Mouse (Mus musculus) adrenal gland, adult 8-10 months (tissue): ENCODE measurements around the gene Gm2075. TPM values are rescaled to one million over a fixed set of nuclear protein-coding genes. Genes with fewer than 3 reads are reported as not detected.
"Not testable (repeated sequence)": the region's sequence is repeated elsewhere in the genome, so short reads cannot be mapped to it uniquely, and the experiment has no call there.

ENCODE experiments used
- DNase-seq: peaks from one replicate; pipeline ENCODE4 v3.0.0; 2022
- total RNA-seq, 4 experiments: library from RNA; stranded (reverse); gene quantifications; 2 replicates each; pipeline ENCODE4 v1.2.4; 2022

The Gm2075 gene
- total RNA-seq, result not detected

GRCm38 (mm10) chr12:88011548-88011947 is at the start of gene Gm2075:
Gene Gm2075 (plus strand): TSS chr12:88011848.
- not testable (repeated sequence) for DNase-seq

DNA sequence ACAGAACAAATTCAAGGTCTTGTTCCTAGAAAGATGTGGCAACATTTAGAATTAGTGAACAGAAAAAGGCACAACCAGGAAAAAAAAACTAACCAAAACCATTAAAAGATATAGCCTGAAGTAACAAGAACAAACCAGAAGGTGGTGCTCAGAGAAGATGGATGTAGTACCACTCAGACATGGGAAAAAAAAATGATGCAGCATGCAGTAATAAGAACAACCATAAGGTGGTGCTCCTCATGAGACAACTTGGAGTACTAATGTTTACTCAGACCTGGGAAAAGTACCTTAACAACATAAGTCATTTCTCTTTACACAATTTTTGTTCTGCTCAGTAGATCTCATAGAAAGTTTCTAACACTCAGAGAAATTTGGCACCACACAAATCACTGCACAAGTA is 27.6 kb upstream of the Gm2075 start:
- DNase-seq, result not testable (repeated sequence)

DNA sequence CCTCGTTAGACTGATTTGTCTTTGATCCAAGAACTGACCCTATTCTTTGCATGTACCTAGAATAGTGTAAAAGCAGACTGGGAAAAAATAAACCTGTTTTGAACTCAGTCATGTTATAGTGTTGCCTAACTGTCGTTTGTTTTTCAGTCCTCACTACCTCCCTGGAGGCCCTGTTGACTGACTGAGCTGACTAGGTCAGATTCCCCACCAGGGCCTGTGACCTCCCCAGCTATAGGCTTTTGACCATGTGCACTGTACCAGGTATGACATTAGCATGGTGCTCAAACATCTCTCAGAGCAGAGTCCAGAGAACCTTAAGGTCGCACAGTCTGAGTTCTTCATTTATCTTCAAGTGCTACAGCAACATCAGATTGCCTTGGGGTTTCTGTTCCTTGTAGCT is 7.5 kb upstream of the Gm2075 start:
- DNase-seq, result not testable (repeated sequence)

DNA sequence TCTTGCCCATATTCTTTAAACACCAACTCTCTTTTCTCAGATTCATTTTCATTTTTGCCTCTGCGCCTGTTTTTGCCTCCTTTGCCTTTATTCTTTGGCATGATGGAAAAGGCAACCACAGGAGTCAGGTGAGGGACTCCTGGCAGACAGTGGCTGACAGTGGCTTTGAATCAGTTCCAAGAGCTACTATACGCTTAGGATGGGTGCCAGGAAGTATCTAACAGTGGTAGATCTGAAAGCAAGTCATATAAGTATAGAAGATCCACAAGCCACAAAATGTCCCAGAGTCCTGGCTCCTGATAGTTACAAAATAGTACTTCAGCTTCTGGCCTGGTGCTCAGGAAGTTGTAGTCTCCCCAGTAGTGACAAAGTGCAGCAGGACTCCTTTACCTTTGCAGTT is 7.0 kb downstream of the Gm2075 start, which contains the start of gene Gm6803:
TSS of gene Gm6803 (minus strand) at position 101 of the 400 bp plus-strand sequence.
- DNase-seq, result not testable (repeated sequence)

- not testable (repeated sequence) for DNase-seq
Measured at GRCm38 (mm10) chr12:88026704-88027103, 15.1 kb downstream of the Gm2075 start, which contains the start of gene Gm2056. Gene Gm2056 (plus strand): TSS chr12:88027004.

DNA sequence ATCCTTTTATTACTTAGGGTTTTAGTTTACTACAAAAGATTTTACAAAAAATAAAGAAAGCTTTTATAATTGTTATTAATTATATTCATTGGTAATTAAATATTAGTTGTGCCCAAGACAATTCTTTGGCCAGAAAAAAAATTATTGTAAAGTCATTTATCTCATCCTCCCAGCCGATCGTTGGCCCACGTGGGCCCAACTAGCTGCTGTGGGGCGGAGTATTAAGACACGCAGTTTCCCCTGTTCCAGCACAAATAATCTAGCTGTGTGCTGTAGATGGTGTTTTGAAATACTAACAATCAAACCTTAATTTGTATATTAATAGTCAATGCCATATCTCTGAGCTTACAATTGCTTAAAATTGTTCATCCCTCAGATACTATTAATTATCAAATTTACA is 20.6 kb downstream of the Gm2075 start:
- DNase-seq, result not testable (repeated sequence)

GRCm38 (mm10) chr12:88039062-88039461 is 27.4 kb downstream of the Gm2075 start:
- DNase-seq, result not testable (repeated sequence)

DNA sequence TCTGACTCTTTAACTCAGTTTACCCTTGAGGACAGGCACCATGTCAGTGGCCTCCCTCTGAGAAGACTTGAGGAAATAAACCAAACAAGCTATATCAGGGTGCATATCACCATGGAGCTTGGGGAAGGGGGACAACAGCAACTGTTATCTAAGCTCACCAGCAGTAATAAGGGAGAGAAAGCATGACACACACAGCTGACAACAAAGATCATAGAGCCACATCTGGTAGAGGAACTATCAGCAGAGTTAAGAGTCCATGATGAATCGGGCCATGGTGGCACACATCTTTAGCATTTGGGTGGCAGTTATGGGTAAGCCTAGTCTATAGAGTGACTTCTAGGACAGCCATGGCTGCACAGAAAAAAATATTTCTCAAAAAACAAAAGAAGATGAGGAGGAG is 28.1 kb downstream of the Gm2075 start:
- not testable (repeated sequence) for DNase-seq

- DNase-seq, result not testable (repeated sequence)
Measured at GRCm38 (mm10) chr12:88045226-88045625, 33.6 kb downstream of the Gm2075 start.

Other genes with a start within 250 kb of the Gm2075 start
- not detected for gene Gm21319, start 236.1 kb upstream of the Gm2075 start, total RNA-seq
- not detected for gene Gm21936, start 216.3 kb upstream of the Gm2075 start, total RNA-seq
- gene BB287469, start 195.3 kb upstream of the Gm2075 start, total RNA-seq, result not detected
- gene Gm2001, start 169.5 kb upstream of the Gm2075 start, total RNA-seq, result not detected
- gene Gm2016, start 137.8 kb upstream of the Gm2075 start, total RNA-seq, result not detected
- gene Gm2022, start 116.5 kb upstream of the Gm2075 start, total RNA-seq, result not detected
- not detected for gene Gm2035, start 92.0 kb upstream of the Gm2075 start, total RNA-seq
- gene Gm2042, start 57.8 kb upstream of the Gm2075 start, total RNA-seq, result not detected
- gene Gm6803, start 6.9 kb downstream of the Gm2075 start, total RNA-seq, result not detected
- gene Gm2056, start 15.2 kb downstream of the Gm2075 start, total RNA-seq, result not detected
- not detected for gene Gm16368, start 71.8 kb downstream of the Gm2075 start, total RNA-seq
- gene Gm10436, start 170.3 kb downstream of the Gm2075 start, total RNA-seq, result not detected
- not detected for gene Gm8332, start 238.3 kb downstream of the Gm2075 start, total RNA-seq